Mouse (Mus musculus) forebrain, embryonic 14.5 days (tissue): ENCODE data around the gene Ccdc127. TPM values are rescaled to one million over a fixed set of nuclear protein-coding genes. Genes with fewer than 3 reads are reported as not detected.

Experiments used
- ATAC-seq: fragments of 200-750 bp; cut with Nextera tagmentation; 2 replicates; pipeline ENCODE4 v1.8.0; 2017; ENCODE audit warnings: mild to moderate bottlenecking, moderate library complexity
- DNase-seq: peaks from one replicate; pipeline ENCODE4 v3.0.0-alpha.2; 2015; ENCODE audit warnings: low spot score
- H3K27ac ChIP-seq: fragments of 300-500 bp; sonication (generic); 2 replicates; pipeline ENCODE4 v1.5.1; 2014; ENCODE audit warnings: low read depth, mild to moderate bottlenecking, control low read depth, low read length, moderate library complexity
- H3K27me3 ChIP-seq: fragments of 300-500 bp; sonication (generic); replicated peaks from 2 replicates; pipeline ENCODE4 v1.6.1; 2014; ENCODE audit warnings: low read length, control low read depth, mixed read lengths; ENCODE audit not compliant: control insufficient read depth, insufficient read depth
- H3K36me3 ChIP-seq: fragments of 300-500 bp; sonication (generic); 2 replicates; pipeline ENCODE4 v1.6.1; 2014; ENCODE audit warnings: low read length, control low read depth; ENCODE audit not compliant: control insufficient read depth, insufficient read depth
- H3K4me1 ChIP-seq: fragments of 300-500 bp; sonication (generic); 2 replicates; pipeline ENCODE4 v1.6.1; 2014; ENCODE audit warnings: antibody characterized with exemption, low read length, control low read depth; ENCODE audit not compliant: control insufficient read depth, insufficient read depth
- H3K4me2 ChIP-seq: fragments of 300-500 bp; sonication (generic); 2 replicates; pipeline ENCODE4 v1.6.1; 2014; ENCODE audit warnings: mild to moderate bottlenecking, control low read depth, low read length
- H3K4me3 ChIP-seq: fragments of 300-500 bp; sonication (generic); 2 replicates; pipeline ENCODE4 v1.5.1; 2014; ENCODE audit warnings: low read depth, low read length, control low read depth
- H3K9ac ChIP-seq: fragments of 300-500 bp; sonication (generic); 2 replicates; pipeline ENCODE4 v1.6.1; 2014; ENCODE audit warnings: mild to moderate bottlenecking, low read length, control low read depth, moderate library complexity
- H3K9me3 ChIP-seq: fragments of 300-500 bp; sonication (generic); replicated peaks from 2 replicates; pipeline ENCODE4 v1.6.1; 2016; ENCODE audit warnings: low read length, control low read depth, mixed read lengths; ENCODE audit not compliant: control insufficient read depth
- WGBS: fragments of 180-500 bp; shearing (Covaris S2); extraction: QIAGEN DNeasy Blood & Tissue Kit; methylation state at CpG from one replicate; pipeline ENCODE4 v1.1.7; 2014; 5-methylcytosine and 5-hydroxymethylcytosine counted together
- polyA plus RNA-seq: library from polyadenylated mRNA; unstranded; fragments of >200 nt; fragmentation: Nextera tagmentation; extraction: Ambion mirVana; gene quantifications from 2 replicates; pipeline ENCODE4 v1.2.1, GENCODE M21; 2014

Ccdc127 gene
- polyA plus RNA-seq, 1 experiment from 2014 or later, result 37.4 TPM

GRCm38 (mm10) chr13:74316789-74317169 lies 33.3 kb upstream of the Ccdc127 start:
- 3% methylated on average over 15 of the region's 15 CpGs for WGBS
- ATAC-seq (no peak), DNase-seq (no peak)
- Histone ChIP-seq H3K9ac (peak overlapping the region; percentile 85), H3K4me1 (peaks cover 7% of the 10 kb centered on the region), H3K4me2 (peak overlapping the region; percentile 88), H3K36me3 (peaks cover 17% of the 10 kb centered on the region), H3K9me3 (no peaks in the 10 kb centered on the region), H3K4me3 (peak overlapping the region; percentile 87), H3K27me3 (no peaks in the 10 kb centered on the region), H3K27ac (peak overlapping the region; percentile 39; the same call in 1 of the 2 replicates)

- DNase-seq, result peak; percentile 96
- Histone ChIP-seq H3K9me3 (no peaks in the 10 kb centered on the region), H3K27ac (peak within 1 kb of the TSS; percentile 39; the same call in 1 of the 2 replicates), H3K27me3 (no peaks in the 10 kb centered on the region), H3K9ac (peak within 1 kb of the TSS; percentile 85), H3K36me3 (peaks cover 22% of the 10 kb centered on the region), H3K4me1 (peaks cover 7% of the 10 kb centered on the region), H3K4me3 (peak within 1 kb of the TSS; percentile 87), H3K4me2 (peak within 1 kb of the TSS; percentile 88)
- WGBS, result under 1% methylated on average over 36 of the region's 36 CpGs
- peak; percentile 98 for ATAC-seq
Measured at GRCm38 (mm10) chr13:74317170-74317849, 32.8 kb upstream of the Ccdc127 start, which contains the start of gene Pdcd6. Pdcd6 (minus strand) TSS chr13:74317580.

GRCm38 (mm10) chr13:74329321-74329720 lies 20.8 kb upstream of the Ccdc127 start:
- Histone ChIP-seq H3K36me3 (peaks cover 75% of the 10 kb centered on the region), H3K9ac (no peak overlapping the region), H3K27me3 (no peaks in the 10 kb centered on the region), H3K4me2 (no peak overlapping the region), H3K27ac (no peak overlapping the region), H3K4me3 (no peak overlapping the region), H3K4me1 (no peaks in the 10 kb centered on the region), H3K9me3 (no peaks in the 10 kb centered on the region)
- ATAC-seq (no peak), DNase-seq (no peak)

GRCm38 (mm10) chr13:74341036-74341435 lies 9.1 kb upstream of the Ccdc127 start:
- WGBS, result 58% methylated on average over 3 of the region's 3 CpGs
- Histone ChIP-seq H3K36me3 (peaks cover 70% of the 10 kb centered on the region), H3K27me3 (no peaks in the 10 kb centered on the region), H3K4me1 (no peaks in the 10 kb centered on the region), H3K4me3 (no peak overlapping the region), H3K9ac (no peak overlapping the region), H3K4me2 (no peak overlapping the region), H3K27ac (no peak overlapping the region), H3K9me3 (no peaks in the 10 kb centered on the region)
- DNase-seq, result peak; percentile 59
- ATAC-seq, result peak; percentile 52; the same call in 1 of the 2 replicates

- ATAC-seq, result no peak
- Histone ChIP-seq H3K4me1 (peaks cover 7% of the 10 kb centered on the region; the same call in 1 of the 2 replicates), H3K4me2 (peak overlapping the region; percentile 70), H3K36me3 (0 out of 2 replicates have a peak, but pooled peaks cover 9% of the 10 kb centered on the region), H3K4me3 (peak overlapping the region; percentile 74), H3K27me3 (no peaks in the 10 kb centered on the region), H3K9me3 (no peaks in the 10 kb centered on the region), H3K27ac (peak overlapping the region; percentile 52; the same call in 1 of the 2 replicates), H3K9ac (peak overlapping the region; percentile 86)
- peak; percentile 45 for DNase-seq
- 2% methylated on average over 15 of the region's 15 CpGs for WGBS
Measured at GRCm38 (mm10) chr13:74350435-74350906, 362 bp downstream of the Ccdc127 start.

- WGBS, result 96% methylated on average over 13 of the region's 13 CpGs
- no peaks in the 10 kb centered on the region for H3K27me3 ChIP-seq
- no peaks in the 10 kb centered on the region for H3K4me1 ChIP-seq
- H3K9me3 ChIP-seq, result no peaks in the 10 kb centered on the region
- H3K27ac ChIP-seq, result no peak overlapping the region
- no peak overlapping the region for H3K9ac ChIP-seq
- no peak for DNase-seq
- H3K4me2 ChIP-seq, result no peak overlapping the region
- H3K4me3 ChIP-seq, result no peak overlapping the region
- no peak for ATAC-seq
- peaks cover 53% of the 10 kb centered on the region for H3K36me3 ChIP-seq
Measured at GRCm38 (mm10) chr13:74356491-74356890, 6.4 kb downstream of the Ccdc127 start.

- H3K36me3 ChIP-seq, result peaks cover 37% of the 10 kb centered on the region
- 72% methylated on average over 2 of the region's 2 CpGs for WGBS
Measured at GRCm38 (mm10) chr13:74362218-74362617, 12.1 kb downstream of the Ccdc127 start.

GRCm38 (mm10) chr13:74363176-74363858 lies 13.2 kb downstream of the Ccdc127 start:
- 0 out of 2 replicates have a peak, but pooled peaks have one; percentile 19 for ATAC-seq

More at GRCm38 (mm10) chr13:74362218-74362617, 12.1 kb downstream of the Ccdc127 start:
- no peak for DNase-seq
- Histone ChIP-seq H3K4me2 (no peak overlapping the region), H3K4me1 (no peaks in the 10 kb centered on the region), H3K27ac (no peak overlapping the region), H3K9me3 (no peaks in the 10 kb centered on the region), H3K4me3 (no peak overlapping the region), H3K9ac (no peak overlapping the region), H3K27me3 (no peaks in the 10 kb centered on the region)
- ATAC-seq, result no peak

GRCm38 (mm10) chr13:74363859-74364235 lies 13.7 kb downstream of the Ccdc127 start, which contains the start of gene Lrrc14b:
Lrrc14b (minus strand) TSS chr13:74364005.
- Histone ChIP-seq H3K27ac (no peak within 1 kb of the TSS), H3K9ac (no peak within 1 kb of the TSS), H3K4me3 (no peak within 1 kb of the TSS), H3K4me2 (no peak within 1 kb of the TSS), H3K36me3 (peaks cover 24% of the 10 kb centered on the region), H3K27me3 (no peaks in the 10 kb centered on the region), H3K9me3 (no peaks in the 10 kb centered on the region), H3K4me1 (no peaks in the 10 kb centered on the region)
- ATAC-seq (no peak), DNase-seq (no peak)
- 86% methylated on average over 8 of the region's 8 CpGs for WGBS

More at GRCm38 (mm10) chr13:74363176-74363858, 13.2 kb downstream of the Ccdc127 start:
- H3K4me2 ChIP-seq, result no peak overlapping the region
- no peaks in the 10 kb centered on the region for H3K27me3 ChIP-seq
- no peaks in the 10 kb centered on the region for H3K9me3 ChIP-seq
- no peak for DNase-seq
- no peak overlapping the region for H3K27ac ChIP-seq
- H3K36me3 ChIP-seq, result peaks cover 29% of the 10 kb centered on the region
- no peaks in the 10 kb centered on the region for H3K4me1 ChIP-seq
- WGBS, result 92% methylated on average over 13 of the region's 13 CpGs
- H3K4me3 ChIP-seq, result no peak overlapping the region
- H3K9ac ChIP-seq, result no peak overlapping the region
